Mouse (Mus musculus): ENCODE measurements around the gene Bub3.

The Bub3 gene

DNA sequence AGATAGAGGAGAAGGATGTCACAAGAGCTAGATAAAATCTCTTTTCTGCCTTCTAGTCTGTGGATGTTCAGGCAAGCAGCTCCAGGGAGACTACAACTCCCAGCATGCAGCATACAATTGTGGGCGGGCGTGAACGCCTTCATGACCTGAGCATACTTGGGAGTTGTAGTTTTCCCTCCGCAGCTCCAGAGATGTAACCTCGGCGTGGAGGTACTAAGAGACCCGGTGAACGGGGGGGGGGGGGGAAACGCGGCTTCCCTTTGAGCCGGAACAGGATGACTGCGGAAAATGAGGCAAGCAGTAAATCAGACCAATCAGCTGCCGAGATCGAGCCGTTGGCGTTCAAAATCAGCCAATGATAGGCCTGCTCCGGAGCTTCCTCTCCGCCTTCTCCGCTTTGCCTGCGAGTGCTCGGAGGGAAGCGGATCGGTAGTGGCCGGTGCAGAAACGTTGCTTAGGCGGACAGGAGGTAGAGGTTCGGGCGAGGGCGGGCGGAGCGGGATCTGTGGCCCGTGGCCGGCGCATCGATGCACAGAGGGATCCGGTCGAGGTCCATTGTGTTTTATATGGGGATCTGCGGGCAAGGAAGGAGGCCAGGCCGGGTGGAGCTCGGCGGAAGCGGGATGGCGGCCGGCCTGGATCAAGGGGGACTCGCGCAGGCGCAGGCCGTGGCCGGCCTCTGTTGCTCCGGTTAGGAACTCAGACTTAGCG lies at the start of gene Bub3:
Gene Bub3 (plus strand): TSS at position 237 of the 711 bp plus-strand sequence.
- DNase-seq (ENCODE audit: low spot score) = peak; percentile 89

DNA sequence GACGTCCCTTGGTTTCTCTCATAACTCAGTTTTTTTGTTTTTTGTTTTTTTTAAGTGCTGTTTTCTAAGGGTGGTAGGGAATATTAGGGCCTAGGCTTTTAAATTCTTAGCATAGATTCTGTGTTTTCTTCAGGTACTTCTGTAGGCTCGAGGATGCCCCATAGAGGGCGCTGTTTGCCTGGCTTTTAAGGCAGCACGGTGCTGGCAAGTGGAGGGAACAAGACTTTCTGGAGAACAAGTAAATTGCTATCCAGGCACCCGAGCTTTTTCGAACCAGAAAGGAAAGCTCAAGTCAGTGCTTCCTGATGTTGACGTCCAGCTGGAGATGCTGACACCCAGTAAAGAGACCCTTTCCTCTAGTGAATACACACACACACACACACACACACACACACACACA lies 20.0 kb upstream of the Bub3 start:
- peak; percentile 56 for DNase-seq (ENCODE audit: low spot score)

DNA sequence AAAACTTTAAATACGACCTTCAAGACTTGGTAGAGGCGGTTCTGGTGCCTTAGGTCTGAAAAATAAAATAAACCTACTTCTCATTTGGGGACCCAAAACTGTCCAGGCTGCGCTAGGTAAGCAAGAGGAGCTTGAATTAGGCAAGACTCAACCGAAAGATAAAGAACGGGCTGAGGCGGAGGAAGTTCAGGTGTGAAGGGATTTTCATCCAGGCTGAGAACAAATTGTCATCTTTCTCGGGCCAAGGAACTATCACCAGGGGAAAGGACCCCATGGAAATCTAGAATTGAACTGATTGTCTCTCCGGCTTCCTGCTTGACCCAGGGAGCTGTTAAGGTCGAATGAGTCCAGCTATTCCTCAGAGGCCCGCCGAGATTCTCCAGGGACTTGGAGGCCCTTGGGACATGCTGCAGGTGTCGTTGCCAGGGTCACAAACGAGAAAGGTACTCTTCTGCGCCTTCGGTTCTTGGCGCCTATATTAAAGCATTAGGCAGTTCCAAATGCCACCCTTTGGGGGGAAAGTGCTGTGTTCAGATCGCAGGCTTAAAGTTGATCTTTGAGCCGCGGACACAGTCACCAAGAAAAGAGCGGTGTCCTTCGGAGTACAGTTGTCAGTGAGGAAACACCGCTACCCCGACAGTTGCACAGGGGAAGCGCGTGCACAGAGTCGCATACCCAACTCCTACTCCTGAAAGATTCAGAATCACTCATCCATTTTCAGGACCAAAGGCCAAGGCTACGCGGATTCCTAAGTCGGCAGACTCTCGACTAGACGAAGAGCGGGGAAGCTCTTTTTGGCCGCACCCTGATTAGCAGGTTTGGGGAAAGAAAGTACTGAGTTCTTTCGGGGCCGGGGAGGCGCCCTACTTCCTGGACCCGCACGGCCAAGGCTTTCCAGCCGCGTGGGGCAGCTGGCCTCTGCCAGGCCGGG lies 18.6 kb upstream of the Bub3 start:
- no peak for DNase-seq (ENCODE audit: low spot score)

DNA sequence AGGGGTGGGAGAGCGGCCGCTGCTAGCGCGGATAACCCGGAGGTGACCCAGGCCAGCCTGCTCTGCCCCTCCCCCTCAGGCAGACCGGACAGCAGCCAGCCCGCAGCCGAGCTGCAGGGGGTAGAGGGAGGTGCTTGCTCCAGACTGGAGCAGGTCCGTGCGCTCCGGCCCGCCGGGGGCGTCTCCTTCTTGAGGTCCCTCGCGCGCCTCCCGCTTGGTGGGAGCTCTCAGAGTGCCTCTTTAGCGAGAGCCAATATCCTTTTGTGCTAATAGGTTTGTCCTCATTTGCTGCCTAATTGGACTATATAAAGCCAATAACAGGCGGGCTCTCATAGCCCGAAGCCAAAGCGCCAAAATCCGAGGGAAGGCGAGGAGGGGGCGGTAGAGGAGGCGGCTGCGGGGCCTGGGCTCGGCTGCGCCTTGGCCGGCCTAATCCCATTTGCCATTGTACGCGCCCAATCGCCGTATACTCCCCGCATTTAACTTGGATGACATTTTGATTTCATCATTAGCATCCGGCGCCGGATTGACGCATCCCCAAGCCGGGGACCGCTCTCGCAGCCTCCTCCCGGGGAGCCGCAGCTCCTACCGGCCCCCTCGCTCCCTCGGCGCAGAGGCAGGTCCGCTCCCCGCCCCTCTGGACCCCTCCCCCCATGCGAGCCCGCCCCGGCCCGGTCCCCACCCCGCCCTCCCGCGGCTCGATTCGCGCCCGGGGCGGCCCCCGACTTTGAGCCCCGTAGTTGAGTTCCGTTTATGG lies 17.7 kb upstream of the Bub3 start, which contains the start of gene Hmx3:
Gene Hmx3 (plus strand): TSS at position 753 of the 757 bp plus-strand sequence.
- no peak for DNase-seq (ENCODE audit: low spot score)

DNA sequence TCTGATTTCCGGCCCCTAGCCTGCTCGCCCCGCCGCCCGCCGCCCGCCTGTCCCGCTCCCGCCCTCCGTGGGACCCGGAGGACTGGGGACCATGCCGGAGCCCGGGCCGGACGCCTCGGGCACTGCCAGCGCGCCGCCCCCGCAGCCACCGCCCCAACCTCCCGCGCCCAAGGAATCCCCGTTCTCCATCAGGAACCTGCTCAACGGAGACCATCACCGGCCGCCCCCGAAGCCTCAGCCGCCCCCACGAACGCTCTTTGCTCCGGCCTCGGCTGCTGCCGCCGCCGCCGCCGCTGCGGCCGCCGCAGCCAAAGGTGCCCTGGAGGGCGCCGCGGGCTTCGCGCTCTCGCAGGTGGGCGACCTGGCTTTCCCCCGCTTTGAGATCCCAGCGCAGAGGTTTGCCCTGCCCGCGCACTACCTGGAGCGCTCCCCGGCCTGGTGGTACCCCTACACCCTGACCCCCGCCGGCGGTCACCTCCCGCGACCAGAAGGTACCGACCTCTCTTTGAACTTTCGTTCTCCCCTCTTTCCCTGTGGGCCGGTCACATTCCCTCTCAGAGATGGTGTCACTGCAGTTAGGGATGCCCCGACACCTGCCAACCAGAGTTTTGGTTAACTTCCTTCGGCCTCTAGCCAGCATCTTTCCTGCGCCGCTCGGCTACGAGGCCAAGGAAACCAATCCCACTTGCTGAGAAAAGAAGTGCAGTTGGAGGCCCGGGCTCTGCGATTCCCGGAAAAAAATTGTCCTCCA lies 17.0 kb upstream of the Bub3 start:
- DNase-seq (ENCODE audit: low spot score) = no peak

GRCm38 (mm10) chr7:131543623-131544481 lies 16.2 kb upstream of the Bub3 start:
- DNase-seq (ENCODE audit: low spot score) = no peak

GRCm38 (mm10) chr7:131544871-131545270 lies 15.2 kb upstream of the Bub3 start:
- no peak for DNase-seq (ENCODE audit: low spot score)

DNA sequence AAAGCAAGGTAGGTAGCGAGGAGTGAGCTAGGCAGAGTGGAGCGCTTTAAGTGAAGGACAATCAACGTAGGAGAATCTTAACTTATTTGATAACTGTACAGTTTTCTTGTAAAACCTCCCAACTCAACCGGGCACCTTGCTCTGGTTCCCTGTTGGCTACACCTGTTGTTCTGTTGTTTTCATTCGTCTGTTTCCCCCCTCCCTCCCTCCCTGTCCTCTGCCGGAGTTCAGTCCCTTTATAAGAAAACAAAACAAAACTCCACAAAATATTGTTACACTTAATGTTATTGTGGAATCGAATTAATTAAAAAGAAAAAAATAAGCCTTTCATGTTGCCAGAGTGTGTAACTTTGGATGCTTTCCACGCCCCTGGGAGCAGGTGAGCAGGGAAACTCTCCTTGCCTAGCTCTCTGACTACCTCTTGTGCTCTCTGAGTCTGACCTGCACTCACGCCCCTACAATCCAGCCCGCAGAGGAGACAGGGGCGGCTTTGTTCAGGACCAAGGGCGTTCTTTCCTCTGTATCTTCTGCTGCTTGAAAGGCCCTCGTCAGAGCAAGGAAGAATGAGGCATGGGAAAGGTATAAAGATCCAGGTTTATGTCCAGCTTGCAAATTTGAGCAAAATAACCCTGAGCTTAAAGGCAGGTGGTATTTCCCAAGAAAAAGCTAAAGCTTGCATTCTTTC lies 14.2 kb upstream of the Bub3 start:
- DNase-seq (ENCODE audit: low spot score) = no peak

DNA sequence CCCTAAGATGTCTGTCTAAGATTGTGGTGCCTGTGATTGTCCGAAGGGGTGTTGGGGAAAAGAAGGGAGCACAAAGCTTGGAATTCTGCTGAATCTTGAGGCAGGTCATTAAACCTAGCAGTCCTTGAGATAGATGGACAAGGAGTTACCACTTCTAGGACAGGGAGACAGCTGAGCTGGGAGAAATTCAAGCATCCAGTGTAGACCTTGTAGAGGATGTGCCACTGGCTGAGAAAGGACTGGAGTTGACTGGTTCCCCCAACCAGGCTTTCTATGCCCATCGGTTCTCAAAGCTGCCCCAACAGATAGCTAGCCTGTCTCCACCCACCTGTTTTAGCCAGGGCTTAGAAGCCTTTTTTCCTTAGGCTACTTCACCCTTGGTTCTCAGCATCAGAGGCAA lies 13.6 kb upstream of the Bub3 start:
- no peak for DNase-seq (ENCODE audit: low spot score)

DNA sequence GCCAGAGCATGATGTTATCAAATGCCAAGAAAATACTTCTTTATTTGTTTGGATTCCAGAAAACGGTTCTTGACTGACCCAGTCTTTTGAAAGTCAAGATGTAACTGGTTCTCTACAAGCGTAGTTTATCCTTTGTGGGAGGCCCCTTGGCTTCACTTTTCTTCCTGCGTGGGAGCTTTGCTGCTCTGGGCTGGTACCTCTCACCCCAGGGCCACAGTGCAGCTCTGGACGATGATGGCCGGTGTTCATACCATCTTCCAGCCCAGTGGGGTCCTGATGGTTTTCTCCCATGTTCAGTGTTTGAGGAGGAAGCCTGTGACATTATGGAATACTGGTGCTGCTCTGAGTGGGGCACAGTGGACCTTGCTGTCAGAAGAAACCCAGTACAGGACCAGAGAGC lies 12.5 kb upstream of the Bub3 start:
- no peak for DNase-seq (ENCODE audit: low spot score)

DNA sequence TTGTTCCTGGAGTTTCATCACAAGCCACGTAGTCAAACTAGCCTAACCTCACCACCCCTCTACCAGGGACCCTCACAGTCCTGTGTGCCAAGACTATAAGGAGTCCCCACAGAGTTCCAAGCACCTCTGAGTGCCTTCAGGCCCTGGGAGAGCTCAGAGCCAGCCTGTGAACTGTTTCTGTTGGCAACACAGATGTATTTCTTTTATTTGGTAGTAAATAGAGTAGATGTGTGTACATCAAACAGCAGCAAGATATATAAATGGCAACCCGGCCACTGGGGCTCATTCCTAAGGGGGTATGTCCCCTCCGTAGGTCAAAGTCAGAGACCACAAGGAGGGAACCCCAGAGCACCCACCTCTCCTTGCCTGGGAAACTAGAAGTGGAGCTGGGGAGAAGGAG lies 11.5 kb upstream of the Bub3 start, which contains the start of gene Hmx2:
Gene Hmx2 (plus strand): TSS at position 301 of the 400 bp plus-strand sequence.
- DNase-seq (ENCODE audit: low spot score) = no peak

DNA sequence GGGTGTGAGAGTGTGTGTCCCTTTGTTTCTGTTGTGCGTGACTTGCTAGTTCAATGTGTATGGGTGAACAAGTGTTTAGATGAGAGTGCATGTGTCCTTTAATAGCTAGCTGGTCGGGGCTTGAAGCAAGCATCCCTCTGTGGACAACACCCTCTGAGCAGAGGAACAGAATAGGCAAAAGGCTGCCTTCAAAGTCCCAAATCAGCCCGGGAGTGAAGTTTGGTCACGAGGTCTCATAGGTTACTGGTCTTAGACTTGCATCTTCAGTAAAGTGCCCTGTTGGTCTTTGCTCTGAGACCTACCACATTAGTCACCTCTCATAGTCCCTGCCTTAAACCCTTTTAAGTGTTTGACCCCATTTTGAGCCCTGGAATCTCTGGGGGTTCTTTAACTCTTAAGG lies 8.6 kb upstream of the Bub3 start:
- no peak for DNase-seq (ENCODE audit: low spot score)

- DNase-seq (ENCODE audit: low spot score) = no peak
Measured at GRCm38 (mm10) chr7:131551931-131552741, 7.9 kb upstream of the Bub3 start.

DNA sequence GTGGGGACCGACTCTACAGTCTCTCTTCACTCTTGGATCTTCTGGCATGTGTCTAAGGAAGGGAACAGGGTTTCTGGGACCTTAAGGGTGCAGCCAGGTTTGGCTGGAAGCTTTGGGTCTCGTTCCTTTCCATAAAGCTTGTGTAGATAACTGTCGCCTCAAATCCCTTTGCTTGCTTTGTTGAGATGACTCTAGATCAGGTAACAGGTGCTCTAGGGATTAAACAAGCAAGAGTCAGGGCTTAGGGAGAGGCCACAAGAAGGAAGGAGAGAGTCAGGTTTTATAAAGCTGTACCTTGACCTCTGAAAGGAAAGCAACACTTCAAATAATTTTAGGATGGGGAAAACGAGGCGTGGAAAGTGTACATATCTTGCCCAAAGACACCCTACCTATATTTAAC lies 7.2 kb upstream of the Bub3 start:
- no peak for DNase-seq (ENCODE audit: low spot score)

GRCm38 (mm10) chr7:131553771-131554175 lies 6.2 kb upstream of the Bub3 start:
- DNase-seq (ENCODE audit: low spot score) = no peak

- no peak for DNase-seq (ENCODE audit: low spot score)
Measured at GRCm38 (mm10) chr7:131554341-131555180, 5.5 kb upstream of the Bub3 start.

DNA sequence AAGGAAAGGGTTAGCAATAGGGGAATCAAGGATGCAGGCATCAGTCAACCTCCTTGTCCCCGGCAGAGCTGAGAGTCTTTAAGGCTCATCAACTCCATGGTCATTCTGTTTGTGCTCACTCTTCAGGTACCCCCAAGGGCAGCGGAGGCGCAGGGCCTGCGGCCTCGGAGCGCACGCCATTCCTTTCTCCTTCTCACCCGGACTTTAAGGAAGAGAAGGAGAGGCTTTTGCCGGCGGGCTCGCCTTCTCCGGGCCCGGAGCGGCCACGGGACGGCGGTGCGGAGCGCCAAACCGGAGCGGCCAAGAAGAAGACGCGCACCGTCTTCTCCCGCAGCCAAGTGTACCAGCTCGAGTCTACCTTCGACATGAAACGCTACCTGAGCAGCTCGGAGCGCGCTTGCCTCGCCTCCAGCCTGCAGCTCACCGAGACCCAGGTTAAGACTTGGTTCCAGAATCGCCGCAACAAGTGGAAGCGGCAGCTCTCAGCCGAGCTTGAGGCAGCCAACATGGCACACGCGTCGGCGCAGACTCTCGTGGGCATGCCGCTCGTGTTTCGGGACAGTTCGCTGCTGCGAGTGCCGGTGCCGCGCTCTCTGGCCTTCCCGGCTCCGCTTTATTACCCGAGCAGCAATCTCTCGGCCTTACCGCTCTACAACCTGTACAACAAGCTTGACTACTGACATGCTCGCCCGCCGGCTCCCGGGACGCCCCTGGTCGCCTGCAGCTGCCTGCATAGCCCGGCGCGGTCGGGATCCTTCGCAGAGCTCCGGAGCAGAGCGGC lies 4.5 kb upstream of the Bub3 start:
- DNase-seq (ENCODE audit: low spot score) = no peak

All from ovary, adult 18-20 months (tissue).